Mouse (Mus musculus) 3T3-L1 (cell line): ENCODE data around the gene Ptms.

Experiments
- DNase-seq: peaks from one replicate; pipeline ENCODE4 v3.0.0-alpha.2; 2015; ENCODE audit warnings: low read depth, low spot score

Ptms gene

DNA sequence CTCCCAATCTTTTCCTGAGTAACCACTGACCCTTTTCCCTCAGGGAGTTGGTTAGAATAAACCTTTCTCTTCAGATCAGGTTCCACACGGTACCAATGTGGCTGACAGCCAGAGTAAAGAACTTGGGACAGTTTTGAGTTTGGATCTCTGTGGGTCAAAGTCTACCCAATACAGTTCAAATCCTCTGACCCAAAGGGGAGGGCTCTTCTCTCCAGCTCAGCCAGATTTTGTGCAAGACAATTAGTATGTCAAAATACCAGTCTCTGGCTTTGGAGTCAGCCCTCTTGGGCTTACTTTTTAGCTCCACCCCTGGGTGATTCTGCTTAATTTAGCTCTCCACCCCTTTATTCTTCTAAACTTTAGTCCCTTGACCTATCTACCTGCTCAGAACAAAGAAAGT is 10.3 kb upstream of the Ptms start:
- DNase-seq, result peak; percentile 71

DNA sequence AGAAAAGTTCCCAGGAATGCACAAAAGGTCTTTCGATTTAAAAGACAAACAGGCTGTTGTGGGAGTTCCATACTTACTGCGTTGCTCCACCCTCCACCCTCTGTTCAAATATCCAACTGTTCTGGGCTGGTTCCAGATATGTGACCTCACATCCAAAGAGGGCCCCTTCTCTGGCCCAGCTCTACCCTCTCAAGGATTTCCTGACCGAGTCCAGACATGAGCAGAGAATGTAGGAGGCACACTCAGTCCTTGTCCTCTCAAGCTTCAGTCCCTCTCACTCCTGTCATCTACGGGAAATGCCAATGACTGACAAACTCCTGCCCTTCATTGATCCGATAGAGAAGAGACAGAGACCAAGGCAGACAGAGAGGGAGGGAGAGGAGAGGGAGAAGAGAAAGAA is 6.0 kb upstream of the Ptms start:
- peak; percentile 49 for DNase-seq

DNA sequence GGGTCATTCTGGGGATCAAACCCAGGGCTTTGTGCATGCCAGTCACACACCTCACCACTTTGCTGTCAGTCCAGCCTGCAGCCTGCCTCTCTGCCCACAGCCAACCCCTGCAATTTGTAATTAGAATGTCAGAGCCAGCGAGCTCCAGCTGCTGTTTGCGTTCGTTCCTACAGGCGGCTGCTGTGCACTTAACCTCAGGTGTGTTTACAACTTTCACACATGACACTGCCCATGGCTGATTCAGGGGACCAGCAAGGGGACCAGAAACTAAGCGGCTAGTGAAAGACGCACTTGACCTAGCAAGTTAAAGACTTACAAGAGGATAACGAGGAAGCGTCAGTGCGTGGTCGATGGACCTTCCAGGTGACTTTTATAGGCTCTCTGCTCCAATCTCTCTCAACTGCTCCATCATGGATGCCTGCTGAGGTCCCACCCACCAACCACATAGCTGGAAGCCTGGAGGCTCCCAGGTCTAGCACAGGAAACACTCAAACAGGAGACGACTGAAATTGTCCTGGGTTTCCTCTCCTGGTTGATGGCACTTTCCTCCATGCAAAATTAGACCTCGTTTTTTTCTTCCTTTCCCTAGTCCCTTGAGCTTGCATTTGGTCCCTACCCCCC is 5.4 kb upstream of the Ptms start:
- DNase-seq, result no peak

DNA sequence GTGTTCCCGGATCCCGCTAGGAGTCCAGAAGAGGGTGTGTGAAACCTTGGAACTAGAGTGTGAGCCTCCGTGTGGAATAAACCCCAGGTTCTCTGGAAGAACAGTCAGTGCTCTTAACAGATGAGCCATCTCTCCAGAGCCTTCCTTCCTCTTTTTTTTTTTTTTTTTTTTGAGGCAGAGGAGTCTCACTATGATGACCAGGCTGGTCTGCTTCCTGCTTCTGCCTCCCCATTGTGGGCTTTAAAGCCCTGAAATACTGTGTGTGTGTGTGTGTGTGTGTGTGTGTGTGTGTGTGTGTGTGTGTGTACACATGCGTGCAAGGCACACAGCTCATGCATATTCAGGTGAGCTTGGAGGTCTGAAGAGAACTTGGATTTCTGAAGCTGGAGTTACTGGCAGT is 1.6 kb upstream of the Ptms start:
- DNase-seq, result peak; percentile 21

DNA sequence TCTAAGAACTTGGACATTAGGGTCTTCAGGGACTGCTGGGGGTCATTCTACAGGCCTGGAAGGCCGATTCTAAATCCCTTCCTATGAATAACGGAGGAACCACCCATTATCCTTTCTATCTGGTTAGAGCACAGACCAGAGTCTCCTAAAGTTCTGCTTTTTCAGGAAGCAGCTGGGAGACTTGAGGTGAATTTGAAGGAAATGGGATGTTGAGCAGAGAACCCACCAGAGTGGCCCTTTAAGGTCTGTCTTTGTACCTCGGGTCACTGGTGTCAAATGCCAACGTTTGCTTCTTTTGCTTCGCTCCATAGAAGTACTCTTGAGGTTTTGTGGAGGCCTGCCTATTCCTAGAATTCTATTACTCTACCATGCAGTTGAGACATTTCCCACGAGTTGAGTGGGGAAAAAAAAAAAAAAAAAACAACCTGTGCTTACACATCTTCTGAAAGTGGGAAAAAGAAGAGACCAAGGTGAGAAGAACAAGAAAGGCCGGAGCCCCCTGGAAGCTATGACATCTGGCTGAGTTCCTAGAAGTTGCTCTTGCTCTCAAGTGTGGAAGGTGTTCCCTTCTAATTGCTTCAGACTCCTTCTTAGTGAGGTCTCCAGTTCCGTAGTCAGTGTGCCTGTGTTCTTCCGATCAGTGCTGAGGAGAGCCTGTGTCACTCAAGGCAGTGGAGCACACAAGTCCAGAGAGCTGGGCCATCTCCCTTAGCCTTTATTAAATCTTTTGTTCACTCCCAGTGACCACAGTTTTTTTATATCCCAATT is 599 bp upstream of the Ptms start:
- no peak for DNase-seq

DNA sequence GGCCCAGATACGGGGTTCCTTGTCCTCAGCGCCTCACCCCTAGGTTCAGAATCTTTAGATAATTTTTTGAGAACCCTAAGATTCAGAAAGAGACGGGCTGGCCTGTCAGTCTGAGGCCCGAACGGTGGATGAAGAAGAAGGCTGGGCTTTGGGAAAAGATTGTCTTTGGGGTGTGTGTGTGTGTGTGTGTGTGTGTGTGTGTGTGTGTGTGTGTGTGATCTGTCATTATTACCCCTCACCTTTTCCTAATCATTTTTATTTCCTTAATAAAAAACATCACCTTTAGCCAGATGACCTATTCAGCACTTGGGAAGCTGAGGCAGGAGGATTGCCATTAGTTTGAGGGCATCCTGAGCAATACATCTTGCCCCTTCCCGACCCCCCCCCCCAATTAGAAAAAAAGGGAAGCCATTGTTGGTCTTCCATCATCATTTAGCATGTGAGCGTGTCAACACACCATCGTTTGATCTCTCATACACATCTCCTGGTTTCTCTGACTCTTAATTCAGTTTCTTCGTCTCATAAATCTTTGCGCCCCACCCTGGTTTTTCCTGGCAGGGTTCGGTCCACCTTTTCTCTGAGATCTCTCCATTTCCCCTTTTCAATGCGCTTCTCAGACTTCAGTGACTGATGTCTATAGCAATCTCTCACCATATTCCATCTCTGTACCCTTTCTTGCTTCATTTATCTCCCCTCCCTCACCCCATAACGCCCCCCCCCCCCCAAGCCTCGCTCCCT is 844 bp downstream of the Ptms start:
- no peak for DNase-seq

DNA sequence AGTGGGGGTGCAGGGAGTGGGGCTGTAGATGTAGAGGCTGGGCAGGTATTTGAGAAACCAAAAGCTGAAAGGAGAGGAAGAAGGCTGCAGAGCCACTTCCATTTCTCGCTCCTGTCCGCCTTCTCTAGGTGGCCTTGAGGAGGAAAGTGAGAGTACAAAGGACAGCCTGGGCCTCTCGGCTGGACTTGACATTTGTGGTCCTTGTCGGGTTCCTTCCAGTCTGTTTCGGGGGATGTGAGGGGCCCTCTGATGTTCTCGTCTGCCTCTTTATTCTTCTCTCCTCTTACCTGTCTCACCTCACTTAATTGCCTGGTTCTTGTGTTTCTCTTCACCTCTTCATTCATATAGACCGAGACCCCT is 1.6 kb downstream of the Ptms start:
- no peak for DNase-seq

DNA sequence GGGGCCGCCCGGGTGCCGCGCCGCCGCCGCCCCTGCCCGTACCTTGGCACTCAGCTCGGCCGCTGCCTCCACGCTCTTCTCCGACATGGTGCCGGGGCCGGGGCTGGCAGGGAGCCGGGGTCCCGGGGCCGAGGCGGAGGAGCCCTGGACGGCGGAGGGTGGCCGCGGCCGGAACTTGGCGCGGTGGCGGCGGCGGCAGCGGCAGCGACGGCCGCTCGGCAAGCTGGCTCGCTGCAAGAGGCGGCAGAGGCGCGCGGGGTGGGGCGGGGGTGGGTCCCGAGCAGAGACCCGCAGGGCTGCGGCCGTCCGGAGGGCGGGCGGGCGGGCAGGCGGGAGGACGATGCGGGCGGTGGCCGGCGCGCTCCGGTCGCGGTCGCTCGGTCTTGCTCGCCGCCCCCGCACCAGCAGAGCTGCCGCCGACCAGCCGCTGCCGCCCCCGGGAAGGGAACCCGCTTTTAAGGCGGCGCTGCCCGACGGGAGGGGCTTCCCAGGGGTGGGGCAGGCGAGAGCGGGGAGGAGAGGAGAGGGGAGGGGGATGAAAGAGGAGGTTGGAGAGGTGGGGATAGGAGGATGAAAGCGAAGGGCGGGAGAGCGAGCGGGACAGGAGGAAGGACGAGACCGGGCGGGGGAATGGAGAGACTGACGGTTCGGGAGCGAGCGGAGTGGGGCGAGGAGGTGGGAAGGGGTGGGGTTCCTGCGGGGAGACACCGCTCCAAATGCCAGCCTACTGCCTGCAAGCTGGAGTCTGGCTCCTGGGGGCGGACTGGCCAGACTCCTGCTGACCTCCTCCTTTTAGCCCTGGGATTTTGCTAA is 2.2 kb downstream of the Ptms start:
- DNase-seq, result peak; percentile 96

DNA sequence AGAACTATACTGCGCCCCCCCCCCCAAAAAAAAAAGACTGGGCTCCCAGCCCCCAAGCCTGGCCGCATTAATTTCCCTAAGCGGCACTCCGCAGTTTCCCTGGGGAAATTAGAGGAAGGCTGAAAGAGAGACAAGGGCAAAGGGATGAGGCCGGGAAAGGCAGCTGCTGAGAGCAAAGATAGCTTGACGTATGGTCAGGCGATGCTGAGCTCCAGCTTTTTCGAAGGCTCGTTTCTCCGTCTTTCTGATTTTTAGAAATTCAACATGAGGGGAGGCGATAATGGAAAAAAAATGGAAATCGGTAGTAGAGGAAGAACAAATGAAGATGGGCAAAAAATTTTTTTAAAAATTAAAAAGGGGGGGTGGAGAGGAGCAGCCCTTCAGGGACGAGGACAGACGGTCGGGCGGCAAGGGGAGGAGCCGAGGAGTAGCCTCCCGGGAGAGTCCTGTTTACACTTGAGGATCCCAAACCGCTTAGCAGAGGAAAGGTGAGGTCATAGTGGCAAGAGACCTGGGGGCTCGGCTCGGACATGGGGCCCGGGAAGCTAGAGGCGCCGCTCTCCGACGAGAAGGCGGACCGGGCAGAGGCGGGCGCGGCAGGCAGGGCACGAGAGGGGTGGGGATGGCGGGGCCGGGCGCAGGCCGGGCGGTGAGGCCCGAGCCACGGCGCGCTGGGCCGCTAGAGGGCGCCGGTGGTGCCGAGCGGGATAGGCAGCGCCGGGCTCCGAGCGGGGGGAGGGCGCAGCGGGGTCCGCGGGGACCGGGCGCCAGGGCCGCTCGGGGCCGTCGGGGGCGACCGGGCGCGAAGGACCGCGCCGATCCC is 3.0 kb downstream of the Ptms start:
- peak; percentile 82 for DNase-seq

DNA sequence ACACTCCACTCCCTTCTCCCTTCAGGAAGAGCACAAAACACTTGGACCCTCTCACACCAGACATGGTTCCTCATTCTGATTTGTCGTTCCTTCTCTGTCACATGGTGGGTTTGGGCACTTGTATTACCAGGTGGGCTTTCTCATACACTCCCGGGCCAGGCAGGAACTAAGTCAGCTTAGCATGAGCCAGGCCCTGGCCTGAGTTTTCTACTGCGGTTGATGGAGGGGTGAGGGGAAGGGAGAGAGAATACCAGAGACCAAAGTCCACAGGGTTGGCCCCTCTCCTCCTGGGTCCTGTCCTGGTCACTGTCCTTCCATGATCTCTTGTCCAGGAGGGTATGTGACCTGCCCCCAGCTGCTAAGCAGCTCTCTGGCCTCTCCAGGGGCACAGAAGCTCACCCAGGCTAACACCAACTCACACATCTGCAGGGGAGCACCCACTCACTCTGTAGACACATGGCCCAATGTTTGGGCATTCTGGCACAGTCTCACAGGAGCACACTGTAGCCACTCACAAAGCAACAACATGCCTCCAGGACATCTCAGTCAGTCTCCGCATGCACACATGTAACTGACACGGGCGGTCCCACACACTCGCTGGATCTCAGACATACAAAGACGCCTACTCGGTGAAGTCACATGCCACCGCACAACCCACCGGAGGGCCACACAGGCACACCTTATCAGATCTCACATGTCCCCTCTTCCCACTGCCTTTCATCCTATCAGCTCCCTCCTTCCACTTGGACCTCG is 3.8 kb downstream of the Ptms start:
- DNase-seq, result peak; percentile 62

DNA sequence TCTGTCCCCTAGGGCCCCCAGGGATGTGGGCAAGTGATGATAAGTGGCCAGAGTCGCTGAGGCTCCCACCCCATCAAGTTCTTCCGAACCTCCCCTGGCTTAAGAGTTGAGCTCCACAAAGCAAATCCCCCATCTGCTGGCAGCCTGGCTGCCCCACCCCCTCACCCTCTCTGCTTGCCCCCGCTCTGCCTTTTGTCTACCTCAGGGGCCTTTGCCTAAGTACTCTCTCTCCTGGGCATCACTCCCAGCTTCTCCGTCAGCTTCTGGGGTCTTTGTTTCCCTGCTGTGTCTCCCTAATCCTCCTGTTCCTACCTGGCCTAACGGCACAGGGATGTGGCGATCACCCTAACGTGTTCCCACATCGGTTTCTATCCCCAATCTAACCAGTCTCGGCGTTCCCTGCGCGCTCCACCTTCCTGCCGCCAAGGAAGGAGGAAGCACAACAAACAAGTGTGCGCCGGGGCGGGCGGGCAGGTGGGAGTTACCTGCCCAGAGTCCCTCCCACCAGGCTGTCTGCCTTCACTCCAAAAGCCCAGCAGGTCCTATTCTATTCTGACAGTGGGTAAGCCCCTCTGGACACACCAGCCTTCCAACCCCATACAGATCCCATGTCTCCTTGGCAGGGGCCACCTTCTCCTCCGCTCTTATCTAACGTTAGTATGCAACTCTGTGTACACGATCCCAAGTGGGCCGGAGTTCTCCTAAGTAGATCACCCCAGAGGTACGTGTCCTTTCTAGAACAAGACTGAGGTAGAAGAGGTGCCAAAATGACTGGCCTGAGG is 4.6 kb downstream of the Ptms start:
- DNase-seq, result no peak

DNA sequence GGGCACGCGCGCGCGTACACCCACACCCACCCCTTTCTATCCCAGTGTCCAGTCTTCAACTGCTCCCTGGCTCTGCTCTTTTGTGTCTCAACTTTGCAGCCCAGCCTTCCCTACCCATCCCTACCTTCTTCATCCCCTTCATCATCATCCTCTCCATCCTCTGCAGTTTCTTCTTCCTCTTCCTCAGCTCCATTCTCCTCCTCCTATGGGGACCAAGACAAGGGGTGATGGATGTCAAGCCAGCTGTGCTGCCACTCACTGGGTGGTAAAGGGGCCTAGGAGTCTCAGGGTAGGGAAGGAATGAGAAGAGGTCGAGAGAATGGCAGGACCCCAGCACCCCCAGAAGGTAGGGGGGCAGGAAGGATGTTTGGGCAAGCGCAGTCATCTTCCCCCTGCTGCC is 5.4 kb downstream of the Ptms start:
- no peak for DNase-seq

DNA sequence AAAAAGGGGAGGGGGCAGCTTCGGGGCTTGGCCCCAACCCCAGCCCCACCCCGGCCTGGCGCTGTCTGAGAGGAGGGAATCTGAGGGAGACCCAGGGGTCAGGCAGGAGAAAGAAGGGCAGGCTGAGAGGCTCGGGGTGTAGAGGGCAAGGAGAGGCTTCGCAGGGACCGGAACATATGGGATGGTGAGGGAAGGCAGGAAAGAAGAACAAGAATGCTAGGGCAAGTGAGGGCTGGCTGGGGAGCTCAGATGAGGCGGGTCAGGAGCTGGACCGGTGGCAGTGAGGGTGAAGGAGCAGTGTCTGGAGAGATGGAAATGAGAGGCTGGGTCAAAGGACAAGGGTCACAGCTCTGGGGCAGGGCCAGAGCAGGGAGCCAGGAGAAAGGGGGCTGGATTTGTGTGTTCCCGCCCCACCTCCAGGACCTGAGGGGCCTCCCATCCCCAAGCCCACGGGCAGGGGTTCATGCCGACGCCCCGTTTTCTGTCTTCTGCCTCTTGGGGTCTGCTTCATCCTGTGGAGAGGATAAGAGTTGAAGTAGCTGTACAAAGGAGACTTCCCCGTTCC is 6.1 kb downstream of the Ptms start:
- no peak for DNase-seq

DNA sequence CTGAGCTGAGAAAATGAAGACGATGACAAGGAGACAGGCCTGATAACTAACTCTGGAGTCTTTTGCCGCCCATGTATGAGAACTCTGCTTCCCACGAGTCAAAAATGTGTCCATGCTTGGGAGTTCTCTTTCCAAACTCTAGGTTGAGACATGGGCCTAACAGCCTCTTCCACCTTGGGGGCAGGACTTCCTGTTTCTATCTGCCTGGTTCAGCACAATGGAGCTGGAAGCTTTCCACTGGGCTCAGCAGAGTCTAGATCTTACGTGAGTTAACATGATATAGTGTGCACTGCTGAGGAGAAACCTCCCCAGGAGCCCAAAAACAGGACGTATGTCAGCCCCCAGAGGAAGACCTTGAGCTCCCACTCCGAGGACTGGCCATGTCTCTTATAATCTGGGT is 6.7 kb downstream of the Ptms start:
- peak; percentile 20 for DNase-seq

DNA sequence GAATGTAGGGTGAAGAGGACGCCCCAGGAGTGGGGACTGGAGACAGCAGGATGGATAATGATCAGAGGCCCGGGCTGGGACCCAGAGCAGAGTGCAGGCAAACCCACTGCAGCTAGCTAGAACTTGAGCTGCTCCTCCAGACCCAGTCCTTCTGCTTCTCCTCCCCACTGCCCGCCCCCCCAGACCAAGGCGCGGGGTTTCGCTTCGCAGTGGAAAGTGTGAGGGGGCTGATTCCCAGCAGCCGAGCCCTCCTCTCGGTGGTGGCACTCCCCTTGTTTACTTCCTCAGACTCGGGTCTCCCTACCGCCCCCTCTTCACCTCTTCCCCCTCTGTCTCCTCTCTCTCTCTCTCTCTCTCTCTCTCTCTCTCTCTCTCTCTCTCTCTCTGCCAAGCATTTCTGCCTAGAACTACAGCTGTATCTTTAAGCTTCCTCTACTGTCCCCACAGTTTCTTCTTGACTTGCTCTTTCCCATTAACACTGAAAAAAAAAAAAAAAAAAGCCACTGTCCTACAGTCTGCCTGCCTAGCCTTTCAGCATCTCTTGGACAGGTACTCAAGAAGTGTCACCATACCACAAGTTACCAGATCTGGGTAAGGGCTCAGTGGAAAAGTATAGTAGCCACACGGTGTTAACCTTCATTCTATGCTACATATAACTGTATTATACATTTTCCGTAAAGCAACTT is 8.2 kb downstream of the Ptms start, which contains the start of gene Lag3:
TSS of gene Lag3 (minus strand) at position 173 of the 686 bp plus-strand sequence.
- no peak for DNase-seq

DNA sequence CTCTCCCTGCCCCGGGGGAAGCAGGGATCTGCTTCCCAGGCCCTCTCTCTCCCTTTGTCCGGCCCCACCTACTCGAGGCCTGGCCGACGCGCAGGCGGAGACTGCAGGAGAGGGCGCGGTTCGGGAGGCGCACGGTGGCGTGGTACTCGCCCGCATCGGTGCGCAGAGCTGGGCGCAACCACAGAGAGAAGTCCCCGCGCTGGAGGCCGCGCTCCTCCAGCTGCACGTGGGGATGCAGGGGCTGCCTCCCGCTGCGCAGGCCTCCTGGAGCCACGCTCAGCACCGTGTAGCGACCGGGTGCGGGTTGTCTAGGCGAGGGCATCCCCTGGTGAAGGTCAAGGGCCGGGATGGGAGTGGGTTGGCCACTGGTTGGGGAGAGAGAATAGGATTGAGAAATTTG is 9.9 kb downstream of the Ptms start:
- no peak for DNase-seq

DNA sequence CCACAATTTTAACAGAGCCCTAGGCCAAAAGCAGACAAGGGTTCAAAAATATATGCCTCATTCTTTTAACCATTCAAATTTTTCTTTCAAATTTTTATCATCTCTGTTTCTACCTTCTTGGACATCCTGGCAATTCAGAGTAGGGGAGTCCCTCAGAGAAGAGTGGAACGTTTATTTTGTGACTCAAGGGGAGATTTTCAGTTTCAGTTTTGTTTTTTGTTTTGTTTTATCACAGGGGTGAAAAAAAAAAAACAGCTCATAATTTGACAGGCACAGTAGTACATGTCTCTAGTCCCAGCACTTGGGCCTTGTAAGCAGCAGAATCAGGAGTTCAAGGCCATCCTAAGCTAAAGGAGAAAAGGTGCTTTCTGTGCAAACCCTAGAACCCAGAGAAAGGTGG is 12.1 kb downstream of the Ptms start:
- peak; percentile 33 for DNase-seq

DNA sequence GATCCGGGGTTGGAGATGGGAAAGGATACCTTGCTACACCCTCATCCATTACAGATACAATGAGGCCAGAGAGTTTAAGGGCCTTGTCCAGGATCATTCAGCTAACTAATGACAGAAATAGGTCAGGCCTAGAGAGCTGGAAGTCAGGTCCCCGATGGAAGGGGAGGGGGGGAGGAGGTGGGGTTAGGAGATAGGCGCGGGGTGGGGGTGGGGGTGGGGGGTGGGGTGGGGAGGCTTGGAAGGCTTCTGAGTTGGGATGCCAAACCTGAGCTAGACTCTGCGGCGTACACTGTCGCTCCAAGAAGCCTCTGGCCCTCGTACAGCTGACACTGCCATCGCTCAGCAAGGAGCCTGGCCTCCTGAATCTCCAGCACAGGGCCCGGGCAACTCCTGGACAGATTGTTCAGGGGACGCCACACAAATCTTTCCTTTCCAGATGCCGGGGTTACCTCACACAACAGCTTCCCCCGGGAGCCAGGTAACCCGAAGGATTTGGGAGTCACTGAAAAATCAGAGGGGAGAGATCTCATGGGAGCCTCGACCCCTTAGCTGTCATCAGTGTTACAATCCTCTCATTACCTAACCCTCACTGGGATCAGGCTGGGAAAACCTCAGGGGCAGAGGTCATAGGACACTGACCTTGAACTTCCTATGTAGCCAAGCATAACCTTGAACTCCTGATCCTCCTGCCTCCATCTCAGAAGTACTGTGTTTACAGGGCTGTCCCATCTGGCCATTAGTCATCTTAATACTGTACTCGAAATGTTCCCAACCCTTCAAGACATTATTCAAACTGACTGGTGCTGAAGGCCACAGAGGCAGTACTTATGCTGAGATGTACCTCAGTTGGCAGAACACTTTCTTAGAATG is 14.7 kb downstream of the Ptms start:
- no peak for DNase-seq
